Comparison of ENCODE assay signal across 15 mouse cellular contexts in the genomic region with DNA sequence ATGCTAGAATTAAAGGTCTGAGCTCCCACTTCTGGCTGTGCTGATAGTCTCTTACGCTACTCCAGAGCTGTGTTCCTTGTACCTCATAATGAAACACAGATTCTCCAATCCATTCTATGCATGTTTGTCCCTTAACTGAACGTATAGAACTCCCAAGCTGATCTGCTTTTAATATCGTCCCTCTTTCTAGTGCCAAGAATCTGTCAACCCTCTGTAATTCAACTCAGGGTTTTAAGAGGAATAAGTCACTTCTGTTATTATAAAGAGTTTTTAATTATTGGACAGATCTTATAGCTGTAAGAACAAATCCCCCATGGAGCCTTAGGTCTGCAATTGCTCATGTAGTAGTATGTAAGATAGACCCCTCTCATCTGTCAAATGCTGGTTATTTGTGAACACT. TPM values are rescaled to one million over a fixed set of nuclear protein-coding genes. Genes with fewer than 3 reads are reported as not detected.
DNase-seq lines count a peak whose midpoint lies in the region; ATAC-seq and TF ChIP-seq lines count a peak whose summit lies in the region.
"Had no signal": no experiment of that assay in that cellular context is flagged by ENCODE, and none has a peak within 500 bp of the region (broad histone marks: within the 10 kb centered on the region; RNA-seq: fewer than 3 reads in every experiment).

No protein-coding gene starts in this region.

- no peak overlapping the region for H3K4me3 ChIP-seq in kidney, postnatal 0 days (replicated peaks; ENCODE audit: low read depth, low read length)
- H3K4me3 ChIP-seq in lung, embryonic 16.5 days (ENCODE audit: low read length) = no peak overlapping the region
- H3K4me3 ChIP-seq: embryonic facial prominence, embryonic 12.5 days; hindbrain, embryonic 12.5 days had no signal

- WGBS in kidney, postnatal 0 days = 64% methylated on average over 3 of the region's 3 CpGs
- 50% methylated on average over 3 of the region's 3 CpGs for WGBS in lung, embryonic 16.5 days

- no peaks in the 10 kb centered on the region for H3K9me3 ChIP-seq in kidney, postnatal 0 days (replicated peaks; ENCODE audit: low read length)
- no peaks in the 10 kb centered on the region for H3K9me3 ChIP-seq in lung, embryonic 16.5 days (ENCODE audit: control insufficient read depth, low read length)
- H3K9me3 ChIP-seq: embryonic facial prominence, embryonic 12.5 days; hindbrain, embryonic 12.5 days had no signal

- peak; percentile 42 for DNase-seq in kidney, postnatal 0 days (ENCODE audit: low spot score)
- no peak for DNase-seq in kidney, postnatal 14 days
- DNase-seq in lung, postnatal 25 days (ENCODE audit: low spot score) = no peak
- peak; percentile 11 for DNase-seq in forelimb bud, embryonic 11.5 days (ENCODE audit: low read depth, low spot score)
- no peak for DNase-seq in neural tube, embryonic 10.5 days (ENCODE audit: extremely low spot score, low spot score)
- DNase-seq: cerebellum, adult 2 months; cerebellum, postnatal 10 days; heart, postnatal 10 days; heart, postnatal 4 days had no signal

- no peak overlapping the region for H3K9ac ChIP-seq in kidney, postnatal 0 days (ENCODE audit: low read depth, low read length)
- no peak overlapping the region for H3K9ac ChIP-seq in lung, embryonic 16.5 days (ENCODE audit: low read length)
- H3K9ac ChIP-seq: embryonic facial prominence, embryonic 12.5 days; hindbrain, embryonic 12.5 days had no signal

- H3K27me3 ChIP-seq in kidney, postnatal 0 days (ENCODE audit: insufficient read depth, low read length) = no peaks in the 10 kb centered on the region
- no peaks in the 10 kb centered on the region; the same call in 1 of the 2 replicates for H3K27me3 ChIP-seq in lung, embryonic 16.5 days (ENCODE audit: control insufficient read depth, insufficient read depth, low read depth, low read length)
- H3K27me3 ChIP-seq: CH12.LX; embryonic facial prominence, embryonic 12.5 days; hindbrain, embryonic 12.5 days had no signal

- H3K4me1 ChIP-seq in kidney, postnatal 0 days (replicated peaks; ENCODE audit: insufficient read depth, low read length) = no peaks in the 10 kb centered on the region
- H3K4me1 ChIP-seq in lung, embryonic 16.5 days (replicated peaks; ENCODE audit: control insufficient read depth, insufficient read depth, low read length) = 0 out of 2 replicates have a peak, but pooled peaks cover 4% of the 10 kb centered on the region

- H3K36me3 ChIP-seq in kidney, postnatal 0 days (ENCODE audit: insufficient read depth, low read length) = no peaks in the 10 kb centered on the region
- H3K36me3 ChIP-seq in lung, embryonic 16.5 days (ENCODE audit: control insufficient read depth, insufficient read depth, low read length) = no peaks in the 10 kb centered on the region
- H3K36me3 ChIP-seq: embryonic facial prominence, embryonic 12.5 days; hindbrain, embryonic 12.5 days had no signal

- no peak overlapping the region for H3K27ac ChIP-seq in kidney, postnatal 0 days
- H3K27ac ChIP-seq in lung, embryonic 16.5 days (ENCODE audit: low read length) = no peak overlapping the region
- H3K27ac ChIP-seq: embryonic facial prominence, embryonic 12.5 days; hindbrain, embryonic 12.5 days had no signal

- ATAC-seq in kidney, postnatal 0 days (replicated peaks; ENCODE audit: low FRiP score, low read depth) = no peak
- ATAC-seq in lung, embryonic 16.5 days (ENCODE audit: low read depth) = peak; percentile 47; the same call in 1 of the 2 replicates
- ATAC-seq: forebrain, embryonic 14.5 days; hindbrain, embryonic 16.5 days had no signal

- H3K4me2 ChIP-seq in kidney, postnatal 0 days (ENCODE audit: low read length) = no peak overlapping the region
- H3K4me2 ChIP-seq in lung, embryonic 16.5 days (ENCODE audit: low read depth, low read length) = no peak overlapping the region
- H3K4me2 ChIP-seq: embryonic facial prominence, embryonic 12.5 days; hindbrain, embryonic 12.5 days had no signal

- no peak for TF ChIP-seq CTCF in kidney, postnatal 0 days (IDR thresholded peaks at IDR 0.05; ENCODE audit: low read depth)

RNA-seq across cellular contexts. Expression of a gene that starts 5.8 kb away (rescaled TPM):
- 0.04 and 0.08 TPM in 2 replicates for polyA plus RNA-seq in kidney, postnatal 0 days (2015; fragmentation: Nextera tagmentation; extraction: Ambion mirVana)
- polyA plus RNA-seq in lung, embryonic 16.5 days (2015; fragmentation: Nextera tagmentation; extraction: Ambion mirVana) = 0.04 and 0.08 TPM in 2 replicates
- polyA plus RNA-seq: forebrain, embryonic 14.5 days had no signal

Comparison
In these comparisons a context has a peak if more than half of its experiments do, and no peak if none do; other contexts are left out.
1. DNase-seq: peak in kidney, postnatal 0 days (single experiment) and forelimb bud, embryonic 11.5 days (single experiment); none in kidney, postnatal 14 days (single experiment), lung, postnatal 25 days (single experiment) and neural tube, embryonic 10.5 days (single experiment).